Mouse (Mus musculus) C2C12 (cell line): ENCODE measurements around the gene Mgmt.

ENCODE experiments used
- CEBPB ChIP-seq: IDR thresholded peaks from one replicate; pipeline ENCODE4 v1.6.1; 2011; ENCODE audit warnings: low read depth, mild to moderate bottlenecking, control low read depth, moderate library complexity
- CTCF ChIP-seq: IDR thresholded peaks from one replicate; pipeline ENCODE4 v1.5.1; 2011; ENCODE audit not compliant: control insufficient read depth, insufficient read depth, insufficient read length
- MAX ChIP-seq: IDR thresholded peaks from one replicate; pipeline ENCODE4 v1.6.1; 2011; ENCODE audit warnings: mild to moderate bottlenecking, control low read depth
- MYOG ChIP-seq: IDR thresholded peaks from one replicate; pipeline ENCODE4 v1.6.1; 2011; ENCODE audit not compliant: control insufficient read depth, insufficient read length; ENCODE audit errors: extremely low read depth
- USF1 ChIP-seq: IDR thresholded peaks from one replicate; pipeline ENCODE4 v1.6.1; 2011; ENCODE audit warnings: low read depth, mild to moderate bottlenecking, control low read depth, moderate library complexity

- TF ChIP-seq MAX (no peak), CTCF (no peak), MYOG (no peak), USF1 (no peak), CEBPB (no peak)
Observed at GRCm38 (mm10) chr7:136948275-136948810, 53.9 kb downstream of the Mgmt start.
